Mouse (Mus musculus) megakaryocyte, embryonic 14.5 days (primary cell): Measurements from ENCODE around the gene Pxn.

ENCODE experiments used
- FLI1 ChIP-seq: IDR thresholded peaks from 2 replicates; pipeline ENCODE4 v1.6.1; 2012; ENCODE audit warnings: low read length, inconsistent platforms, mixed read lengths
- GATA1 ChIP-seq: IDR thresholded peaks from 3 replicates; pipeline ENCODE4 v1.6.1; 2012; ENCODE audit warnings: mixed read lengths, low read length, inconsistent platforms, borderline replicate concordance

DNA sequence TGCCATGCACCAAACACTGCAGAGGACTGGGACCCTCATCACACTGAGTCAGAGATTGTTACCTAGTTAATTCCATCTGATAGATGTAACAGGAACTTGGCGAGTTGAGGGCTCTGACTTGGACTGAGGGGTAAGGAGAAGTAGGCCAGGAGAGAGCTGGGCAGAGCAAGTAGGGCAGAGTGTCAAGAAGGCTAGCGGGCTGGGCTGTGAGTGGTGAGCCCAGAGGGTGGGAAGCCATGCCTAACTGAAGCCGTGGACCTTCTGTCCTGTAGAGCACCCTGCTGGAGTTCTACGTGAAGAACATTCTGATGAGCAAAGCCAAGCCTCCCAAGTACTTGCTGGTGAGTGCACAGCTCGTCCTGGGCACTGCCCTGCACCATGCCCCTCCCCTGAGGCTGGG lies 72.9 kb downstream of the Pxn start:
- no peak for TF ChIP-seq GATA1
- TF ChIP-seq FLI1 = no peak
